Comparison of ENCODE assay signal across 20 mouse cellular contexts in the genomic region with DNA sequence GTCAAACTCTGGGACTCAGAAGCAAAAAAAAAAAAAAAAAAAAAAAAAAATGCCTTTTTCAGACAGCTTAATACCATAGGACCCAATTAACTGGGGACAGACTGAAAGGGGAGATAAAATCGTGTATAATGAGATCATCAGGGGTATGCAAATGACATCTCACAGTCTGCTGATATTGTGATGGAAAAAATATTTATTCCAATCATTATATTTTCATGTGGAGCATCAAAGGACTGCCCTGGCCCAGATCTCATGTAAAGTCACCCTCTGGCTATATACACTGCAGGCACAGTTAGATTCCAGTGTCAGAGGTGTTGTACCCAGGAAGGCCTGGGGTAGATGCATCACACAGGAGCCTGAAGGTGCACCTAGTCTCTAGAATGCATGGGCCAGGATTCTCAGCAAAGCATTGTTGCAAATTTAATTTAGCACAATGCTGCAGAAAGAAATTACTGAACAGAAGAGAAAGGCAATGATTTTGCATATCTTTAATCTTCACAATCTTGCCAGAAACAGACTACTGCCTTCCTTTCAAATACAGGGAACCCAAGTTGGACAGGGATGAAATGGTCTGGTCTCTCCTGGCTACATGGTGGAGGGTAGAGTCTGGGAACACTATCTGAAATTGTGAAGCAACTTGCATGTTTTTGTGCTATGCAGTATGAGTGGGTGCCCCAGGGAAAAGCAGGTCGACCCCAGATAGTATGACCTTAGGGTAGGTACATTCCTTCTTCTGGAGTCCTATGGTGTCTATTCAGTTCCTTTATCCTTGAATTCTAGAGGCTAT.
DNase-seq lines count a peak whose midpoint lies in the region; ATAC-seq lines count a peak whose summit lies in the region.
"Had no signal": no experiment of that assay in that cellular context is flagged by ENCODE, and none has a peak within 500 bp of the region (broad histone marks: within the 10 kb centered on the region; RNA-seq: fewer than 3 reads in every experiment).

No protein-coding gene starts in this region.

- H3K36me3 ChIP-seq in forebrain, embryonic 11.5 days (ENCODE audit: control insufficient read depth, insufficient read depth, low read length) = no peaks in the 10 kb centered on the region
- H3K36me3 ChIP-seq in forebrain, embryonic 10.5 days (replicated peaks) = no peaks in the 10 kb centered on the region
- no peaks in the 10 kb centered on the region for H3K36me3 ChIP-seq in midbrain, embryonic 11.5 days (ENCODE audit: control insufficient read depth, insufficient read depth, low read length)
- H3K36me3 ChIP-seq in midbrain, embryonic 10.5 days = no peaks in the 10 kb centered on the region
- no peaks in the 10 kb centered on the region for H3K36me3 ChIP-seq in midbrain, embryonic 13.5 days
- H3K36me3 ChIP-seq: embryonic facial prominence, embryonic 15.5 days; limb, embryonic 15.5 days; neural tube, embryonic 12.5 days had no signal

- no peaks in the 10 kb centered on the region for H3K9me3 ChIP-seq in forebrain, embryonic 11.5 days (ENCODE audit: control insufficient read depth, low read length)
- H3K9me3 ChIP-seq in forebrain, embryonic 10.5 days = no peaks in the 10 kb centered on the region
- no peaks in the 10 kb centered on the region for H3K9me3 ChIP-seq in midbrain, embryonic 11.5 days (ENCODE audit: control insufficient read depth, low read length)
- H3K9me3 ChIP-seq in midbrain, embryonic 10.5 days (replicated peaks) = no peaks in the 10 kb centered on the region
- H3K9me3 ChIP-seq in midbrain, embryonic 13.5 days = no peaks in the 10 kb centered on the region
- H3K9me3 ChIP-seq: embryonic facial prominence, embryonic 15.5 days; limb, embryonic 15.5 days; megakaryocyte, embryonic 14.5 days; neural tube, embryonic 12.5 days had no signal

- no peaks in the 10 kb centered on the region for H3K27me3 ChIP-seq in forebrain, embryonic 11.5 days (ENCODE audit: control insufficient read depth, insufficient read depth, low read length)
- H3K27me3 ChIP-seq in forebrain, embryonic 10.5 days (ENCODE audit: poor library complexity, severe bottlenecking) = no peaks in the 10 kb centered on the region
- no peaks in the 10 kb centered on the region for H3K27me3 ChIP-seq in midbrain, embryonic 11.5 days (ENCODE audit: control insufficient read depth, insufficient read depth, low read length)
- H3K27me3 ChIP-seq in midbrain, embryonic 10.5 days (ENCODE audit: low read depth, poor library complexity, severe bottlenecking) = no peaks in the 10 kb centered on the region
- no peaks in the 10 kb centered on the region for H3K27me3 ChIP-seq in midbrain, embryonic 13.5 days
- H3K27me3 ChIP-seq: embryonic facial prominence, embryonic 15.5 days; limb, embryonic 15.5 days; megakaryocyte, embryonic 14.5 days; neural tube, embryonic 12.5 days had no signal

- H3K9ac ChIP-seq in forebrain, embryonic 11.5 days (ENCODE audit: low read length) = no peak overlapping the region
- no peak overlapping the region for H3K9ac ChIP-seq in midbrain, embryonic 11.5 days (ENCODE audit: low read length)
- H3K9ac ChIP-seq in midbrain, embryonic 13.5 days (replicated peaks) = no peak overlapping the region
- H3K9ac ChIP-seq: embryonic facial prominence, embryonic 15.5 days; limb, embryonic 15.5 days; liver, embryonic 14.5 days; lung, embryonic 14.5 days; neural tube, embryonic 12.5 days had no signal

- no peak overlapping the region for H3K4me3 ChIP-seq in forebrain, embryonic 11.5 days (ENCODE audit: low read depth, low read length)
- H3K4me3 ChIP-seq in forebrain, embryonic 10.5 days = no peak overlapping the region
- no peak overlapping the region for H3K4me3 ChIP-seq in midbrain, embryonic 11.5 days (ENCODE audit: low read depth, low read length)
- H3K4me3 ChIP-seq in midbrain, embryonic 10.5 days = no peak overlapping the region
- no peak overlapping the region for H3K4me3 ChIP-seq in midbrain, embryonic 13.5 days (replicated peaks)
- H3K4me3 ChIP-seq: embryonic facial prominence, embryonic 15.5 days; limb, embryonic 15.5 days; megakaryocyte, embryonic 14.5 days; neural tube, embryonic 12.5 days had no signal

- H3K4me2 ChIP-seq in forebrain, embryonic 11.5 days (ENCODE audit: low read depth, low read length, severe bottlenecking) = no peak overlapping the region
- no peak overlapping the region for H3K4me2 ChIP-seq in midbrain, embryonic 11.5 days
- H3K4me2 ChIP-seq in midbrain, embryonic 13.5 days (replicated peaks) = no peak overlapping the region
- H3K4me2 ChIP-seq: embryonic facial prominence, embryonic 15.5 days; limb, embryonic 15.5 days; lung, embryonic 14.5 days; neural tube, embryonic 12.5 days had no signal

- H3K4me1 ChIP-seq in forebrain, embryonic 11.5 days (replicated peaks; ENCODE audit: control insufficient read depth, insufficient read depth, low read length) = no peaks in the 10 kb centered on the region
- H3K4me1 ChIP-seq in forebrain, embryonic 10.5 days = peaks cover 14% of the 10 kb centered on the region
- H3K4me1 ChIP-seq in midbrain, embryonic 11.5 days (ENCODE audit: control insufficient read depth, insufficient read depth, low read length) = peaks cover 2% of the 10 kb centered on the region; the same call in 1 of the 2 replicates
- H3K4me1 ChIP-seq in midbrain, embryonic 10.5 days = peaks cover 8% of the 10 kb centered on the region
- peaks cover 12% of the 10 kb centered on the region; the same call in 1 of the 2 replicates for H3K4me1 ChIP-seq in midbrain, embryonic 13.5 days (replicated peaks)
- H3K4me1 ChIP-seq: embryonic facial prominence, embryonic 15.5 days; limb, embryonic 15.5 days; megakaryocyte, embryonic 14.5 days; neural tube, embryonic 12.5 days had no signal

- ATAC-seq in forebrain, embryonic 11.5 days (replicated peaks; ENCODE audit: low FRiP score) = peak; percentile 49; the same call in 1 of the 2 replicates
- peak; percentile 58; the same call in 1 of the 2 replicates for ATAC-seq in midbrain, embryonic 11.5 days (ENCODE audit: low FRiP score)
- ATAC-seq in midbrain, embryonic 13.5 days = peak; percentile 90
- ATAC-seq: activated CD4-positive, CD25-positive, alpha-beta regulatory T cell, adult 4 months had no signal

- WGBS in forebrain, embryonic 11.5 days = 76% methylated on average over 2 of the region's 2 CpGs
- 80% methylated on average over 2 of the region's 2 CpGs for WGBS in forebrain, embryonic 10.5 days
- 79% methylated on average over 2 of the region's 2 CpGs for WGBS in midbrain, embryonic 11.5 days
- WGBS in midbrain, embryonic 10.5 days = 88% methylated on average over 2 of the region's 2 CpGs
- 71% methylated on average over 2 of the region's 2 CpGs for WGBS in midbrain, embryonic 13.5 days

- no peak overlapping the region for H3K27ac ChIP-seq in forebrain, embryonic 11.5 days (ENCODE audit: low read depth, low read length)
- H3K27ac ChIP-seq in forebrain, embryonic 10.5 days = no peak overlapping the region
- no peak overlapping the region for H3K27ac ChIP-seq in midbrain, embryonic 11.5 days (ENCODE audit: low read depth, low read length)
- H3K27ac ChIP-seq in midbrain, embryonic 10.5 days (replicated peaks) = no peak overlapping the region
- H3K27ac ChIP-seq in midbrain, embryonic 13.5 days = peak overlapping the region; percentile 41
- H3K27ac ChIP-seq: embryonic facial prominence, embryonic 15.5 days; limb, embryonic 15.5 days; liver, embryonic 14.5 days; neural tube, embryonic 12.5 days had no signal

- DNase-seq in forebrain, embryonic 11.5 days (ENCODE audit: low spot score) = no peak
- DNase-seq in forebrain, embryonic 10.5 days (ENCODE audit: extremely low spot score, low spot score) = no peak
- no peak for DNase-seq in midbrain, embryonic 11.5 days (ENCODE audit: low spot score, missing footprints)
- no peak for DNase-seq in midbrain, embryonic 10.5 days (ENCODE audit: low spot score)
- no peak for DNase-seq in frontal cortex, postnatal 14 days (ENCODE audit: low spot score in 2 of 2)
- DNase-seq in thymus, postnatal 36 days = no peak
- DNase-seq: adrenal gland, postnatal 10 days; gastrocnemius, postnatal 36 days; heart, postnatal 36 days; kidney, adult 8-10 months; kidney, postnatal 10 days; lung, embryonic 14.5 days; thymus, postnatal 14 days had no signal
